Mouse (Mus musculus) naive thymus-derived CD4-positive, alpha-beta T cell, adult 2 months (primary cell): ENCODE data around the gene Bri3.

Source experiments
- DNase-seq: peaks from one replicate; pipeline ENCODE4 v3.0.0-alpha.2; 2011; ENCODE audit warnings: low read depth

Gene Bri3

GRCm38 (mm10) chr5:144431481-144431880, 187.2 kb downstream of the Bri3 start:
- no peak for DNase-seq

GRCm38 (mm10) chr5:144439286-144440040, 195.2 kb downstream of the Bri3 start:
- no peak for DNase-seq

GRCm38 (mm10) chr5:144441831-144442271, 197.6 kb downstream of the Bri3 start:
- DNase-seq: no peak

DNA sequence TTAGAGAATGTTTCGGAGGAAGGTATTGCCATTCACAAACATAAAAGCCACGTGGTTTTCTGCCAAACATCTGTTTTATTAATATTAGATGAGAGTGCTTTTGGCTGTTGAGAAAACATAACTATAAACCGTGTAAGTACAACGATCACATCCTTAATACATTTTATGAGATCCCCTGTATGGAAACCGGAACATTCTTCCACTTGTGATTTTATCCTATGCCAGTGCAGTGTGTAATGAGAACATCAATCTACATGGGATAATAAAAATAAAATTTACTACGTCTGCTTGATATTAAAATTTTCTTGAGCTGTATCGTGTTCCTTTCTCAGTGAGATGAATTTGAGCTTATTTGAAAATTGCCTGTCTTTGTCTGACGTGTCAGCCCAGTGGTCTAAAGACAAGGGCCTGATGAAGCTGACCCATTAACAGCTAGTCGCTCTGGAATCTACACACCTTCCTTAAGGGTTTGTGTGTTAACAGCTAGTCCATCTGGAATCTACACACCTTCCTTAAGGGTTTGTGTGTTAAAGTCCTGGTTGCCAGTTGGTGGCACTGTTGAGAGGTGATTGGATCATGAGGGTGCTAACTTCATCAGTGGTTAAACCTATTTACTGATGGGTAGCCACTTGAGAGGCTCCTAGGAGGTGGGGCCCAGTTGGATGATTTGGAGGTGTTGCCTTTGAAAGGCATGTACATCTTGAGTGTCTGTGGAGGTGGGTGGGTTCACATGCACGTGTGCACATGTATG, 202.4 kb downstream of the Bri3 start:
- DNase-seq: no peak

- no peak for DNase-seq
Measured at GRCm38 (mm10) chr5:144447226-144447616, 203.0 kb downstream of the Bri3 start.

DNA sequence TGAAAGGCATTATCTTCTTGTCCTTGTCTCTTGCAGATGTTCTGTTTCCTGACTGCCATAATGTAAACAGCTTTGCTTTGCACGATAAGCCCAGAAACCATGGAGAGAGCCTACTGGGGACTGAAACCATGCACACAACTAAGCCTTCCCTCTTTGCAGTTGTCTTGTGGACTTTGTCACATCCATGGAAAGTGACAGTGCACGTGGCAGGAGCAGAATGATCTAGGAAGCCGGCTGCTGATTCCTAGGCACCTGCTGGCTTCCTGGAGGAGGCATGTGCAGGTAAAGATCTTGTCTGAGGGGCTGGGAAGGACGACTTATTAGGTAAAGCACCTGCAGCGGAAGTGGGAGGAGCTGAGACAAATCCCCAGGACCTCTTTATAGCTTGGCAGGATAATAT, 203.7 kb downstream of the Bri3 start:
- DNase-seq: no peak

DNA sequence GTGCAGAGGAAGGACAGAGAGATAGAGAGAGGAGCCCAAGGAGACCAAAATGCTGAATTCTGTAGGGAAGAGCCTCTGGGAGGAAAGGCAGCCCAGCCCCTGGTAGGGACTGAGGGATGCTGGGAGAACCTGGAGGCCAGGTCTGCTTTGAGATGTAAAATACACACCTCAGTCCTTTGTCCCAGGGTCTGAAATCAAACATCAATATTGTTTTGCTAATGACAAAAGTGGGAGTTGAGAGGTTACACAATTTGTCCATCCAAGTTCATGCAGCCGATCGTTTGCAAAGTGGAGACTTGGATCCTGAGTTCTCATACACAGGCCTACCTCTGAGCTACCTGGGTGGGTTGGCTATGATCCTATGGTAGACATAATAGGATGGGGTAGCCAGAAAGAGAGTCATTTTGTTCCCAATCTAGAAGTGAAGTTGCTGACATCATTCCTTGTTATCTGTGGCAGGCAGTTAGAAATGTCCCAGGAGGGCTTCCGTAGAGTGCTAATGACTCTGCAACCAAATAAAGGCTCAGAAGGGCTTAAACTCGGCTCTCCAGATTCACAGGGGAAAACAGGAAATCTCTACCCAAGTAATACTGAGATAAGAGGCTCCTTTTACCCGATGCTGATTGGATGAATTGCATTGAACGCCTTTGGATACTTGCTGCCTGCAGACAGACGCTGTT, 208.7 kb downstream of the Bri3 start:
- DNase-seq: no peak

- no peak for DNase-seq
Measured at GRCm38 (mm10) chr5:144457623-144458287, 213.5 kb downstream of the Bri3 start.

GRCm38 (mm10) chr5:144466987-144467386, 222.8 kb downstream of the Bri3 start:
- DNase-seq: no peak

GRCm38 (mm10) chr5:144473056-144473455, 228.8 kb downstream of the Bri3 start:
- no peak for DNase-seq

DNA sequence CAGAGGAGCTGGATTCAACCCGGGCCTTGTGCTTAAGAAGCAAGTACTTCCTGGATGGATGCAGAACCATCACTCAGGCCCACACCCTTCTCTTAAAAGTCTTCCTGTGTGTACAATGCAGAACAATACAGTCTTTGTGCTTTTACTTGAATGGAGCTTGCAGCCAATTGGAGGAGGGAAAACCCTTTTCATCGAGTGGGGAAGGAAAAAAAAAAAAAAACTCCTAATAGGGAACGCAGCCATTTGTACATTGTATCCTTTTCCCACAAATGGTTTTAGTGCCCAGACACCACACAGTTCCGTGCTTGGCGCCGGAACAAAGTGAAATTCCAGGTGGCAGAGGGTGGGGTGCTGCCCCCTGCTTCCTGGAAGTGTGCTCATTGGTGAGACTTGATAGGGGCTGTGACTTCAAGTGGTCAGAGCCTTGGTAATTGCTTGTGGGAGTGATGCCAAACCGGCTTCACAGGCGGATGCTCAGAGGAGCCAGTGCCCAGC, 235.5 kb downstream of the Bri3 start:
- DNase-seq: no peak

GRCm38 (mm10) chr5:144483659-144484375, 239.6 kb downstream of the Bri3 start:
- DNase-seq: no peak

DNA sequence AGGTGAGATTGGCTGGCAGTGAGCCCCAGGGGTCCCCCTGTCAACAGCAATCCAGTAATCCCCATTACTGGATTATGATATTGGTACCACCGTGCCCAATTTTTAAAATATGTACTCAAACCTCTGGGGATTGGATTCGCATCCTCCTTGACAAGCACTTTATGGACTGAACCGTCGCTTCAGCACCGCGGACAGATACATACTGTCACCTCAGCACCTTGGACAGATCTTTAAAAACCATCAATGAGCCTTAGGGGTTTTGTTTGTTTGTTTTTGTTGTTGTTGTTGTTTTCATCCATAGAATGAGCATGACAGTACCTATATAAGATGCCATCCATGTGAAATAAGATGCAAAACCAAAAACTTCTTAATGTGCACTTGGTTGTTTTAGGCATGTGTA, 247.1 kb downstream of the Bri3 start:
- no peak for DNase-seq
